Mouse (Mus musculus) brain, embryonic 14.5 days (tissue): Measurements from ENCODE around the gene Tnp1.

Experiments
- CTCF ChIP-seq: fragments of 200-500 bp; IDR thresholded peaks from 2 replicates; pipeline ENCODE4 v1.5.1; 2012; ENCODE audit warnings: inconsistent platforms, mild to moderate bottlenecking, moderate library complexity, borderline replicate concordance; ENCODE audit not compliant: insufficient read depth, insufficient read length; ENCODE audit errors: extremely low read depth
- POLR2A ChIP-seq: fragments of 200-500 bp; IDR thresholded peaks from 2 replicates; pipeline ENCODE4 v1.6.1; 2012; ENCODE audit warnings: mild to moderate bottlenecking, inconsistent platforms, borderline replicate concordance; ENCODE audit not compliant: poor library complexity, insufficient read depth, insufficient read length, severe bottlenecking; ENCODE audit errors: extremely low read depth

GRCm38 (mm10) chr1:73055820-73056219 is 40.1 kb upstream of the Tnp1 start:
- TF ChIP-seq CTCF (no peak), POLR2A (no peak)
